Mouse (Mus musculus): ENCODE measurements around the gene Gm10260. TPM values are rescaled to one million over a fixed set of nuclear protein-coding genes. Genes with fewer than 3 reads are reported as not detected.

The Gm10260 gene
- 2.4 and 3.0 TPM in 2 replicates for polyA plus RNA-seq (2016; fragmentation: Nextera tagmentation; extraction: Ambion mirVana)

DNA sequence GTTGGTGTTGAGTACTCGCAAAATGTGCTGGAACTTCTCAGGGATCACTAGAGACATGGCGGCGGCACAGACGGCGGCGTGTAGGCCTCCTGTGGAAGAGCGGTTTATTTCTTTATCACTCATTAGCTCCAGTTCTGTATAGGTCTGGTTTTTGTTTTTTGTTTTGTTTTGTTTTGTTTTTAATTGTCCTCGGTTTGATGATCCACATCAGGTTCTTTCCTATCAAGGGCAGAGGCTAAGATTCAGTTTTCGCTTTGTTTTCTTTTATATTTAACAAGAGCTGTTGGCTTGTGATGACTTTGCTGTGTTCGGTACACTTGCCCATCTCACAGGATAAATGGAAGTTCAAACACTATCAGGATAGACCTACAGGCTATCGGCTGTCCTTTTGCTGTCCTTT, at the start of gene Gm10260:
Gm10260 (minus strand) TSS at position 101 of the 400 bp plus-strand sequence.
- Histone ChIP-seq H3K4me2 (no peak within 1 kb of the TSS), H3K4me1 (peaks cover 26% of the 10 kb centered on the region), H3K27me3 (no peaks in the 10 kb centered on the region), H3K27ac (no peak within 1 kb of the TSS), H3K36me3 (replicated peaks) (no peaks in the 10 kb centered on the region), H3K9ac (no peak within 1 kb of the TSS), H3K9me3 (no peaks in the 10 kb centered on the region), H3K4me3 (replicated peaks) (no peak within 1 kb of the TSS)
- no peak for ATAC-seq (ENCODE audit: low FRiP score)
- WGBS: 97% methylated on average over 11 of the region's 11 CpGs

DNA sequence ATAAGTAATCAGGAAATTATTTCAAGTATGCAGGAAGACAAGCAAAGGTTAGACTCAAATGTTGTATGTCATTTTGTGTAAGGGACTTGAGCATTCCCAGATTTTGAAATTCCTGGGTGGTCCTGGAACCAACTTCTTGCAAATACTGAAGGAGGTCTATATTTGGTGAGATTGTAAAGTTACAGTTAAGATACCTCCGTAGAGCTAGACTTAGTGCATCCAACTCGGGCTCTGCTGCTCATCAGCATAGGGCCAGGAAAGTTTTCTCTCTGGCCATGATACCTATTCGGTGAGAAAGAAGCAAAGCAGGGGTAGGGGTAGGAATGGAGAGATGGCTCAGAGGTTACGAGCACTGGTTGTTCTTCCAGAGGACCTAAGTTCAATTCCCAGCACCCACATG, 49.4 kb upstream of the Gm10260 start:
- Histone ChIP-seq H3K36me3 (replicated peaks) (no peaks in the 10 kb centered on the region), H3K9ac (no peak overlapping the region), H3K9me3 (no peaks in the 10 kb centered on the region), H3K27ac (no peak overlapping the region), H3K4me3 (replicated peaks) (no peak overlapping the region), H3K27me3 (peaks cover 2% of the 10 kb centered on the region; the same call in 1 of the 2 replicates), H3K4me1 (no peaks in the 10 kb centered on the region), H3K4me2 (no peak overlapping the region)
- WGBS: 95% methylated on average over 4 of the region's 4 CpGs
- no peak for ATAC-seq (ENCODE audit: low FRiP score)

DNA sequence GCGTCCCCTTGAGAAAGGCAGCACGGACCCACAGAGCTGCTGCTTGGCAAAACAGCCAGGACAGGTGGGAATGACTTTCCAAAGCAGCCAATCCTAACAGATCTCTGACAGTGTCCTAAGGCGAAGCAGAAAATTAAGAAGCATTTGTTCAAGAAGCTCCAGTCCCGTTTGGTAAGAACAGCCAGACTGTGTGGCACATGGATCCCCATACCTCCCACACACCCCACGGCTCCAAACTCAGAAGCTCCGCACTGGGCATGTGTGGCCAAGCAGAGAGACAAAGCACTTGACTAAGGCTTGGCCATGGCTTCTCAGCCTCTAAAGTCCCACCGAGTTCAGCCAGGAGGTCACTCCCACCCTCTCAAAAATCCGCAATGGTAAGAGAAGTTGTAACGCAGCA, 45.5 kb upstream of the Gm10260 start:
- Histone ChIP-seq H3K9ac (no peak overlapping the region), H3K4me2 (no peak overlapping the region), H3K4me1 (peaks cover 4% of the 10 kb centered on the region; the same call in 1 of the 2 replicates), H3K9me3 (no peaks in the 10 kb centered on the region), H3K4me3 (replicated peaks) (no peak overlapping the region), H3K27ac (no peak overlapping the region), H3K27me3 (no peaks in the 10 kb centered on the region), H3K36me3 (replicated peaks) (no peaks in the 10 kb centered on the region)
- 92% methylated on average over 9 of the region's 9 CpGs for WGBS
- no peak for ATAC-seq (ENCODE audit: low FRiP score)

DNA sequence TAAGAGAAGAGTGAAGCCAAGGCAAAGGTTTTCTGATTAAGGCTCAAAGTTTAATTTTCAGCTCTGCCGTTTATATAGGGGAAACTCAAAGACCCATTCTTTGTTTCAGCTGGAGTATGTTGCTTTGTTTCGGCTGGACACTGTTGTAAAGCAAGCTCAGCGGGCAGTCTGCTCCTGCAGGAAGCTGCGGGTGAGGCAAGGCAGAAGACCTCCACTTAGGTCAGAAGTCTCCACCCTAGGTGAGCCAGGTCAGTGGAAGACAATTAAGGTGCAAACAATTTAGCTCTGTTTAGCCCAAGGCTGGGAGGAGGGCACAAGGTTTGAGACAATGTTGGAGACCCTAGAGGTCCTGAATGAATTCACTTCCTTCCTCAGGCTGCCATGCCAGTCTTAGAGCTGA, 42.0 kb upstream of the Gm10260 start:
- 30% methylated on average over 4 of the region's 4 CpGs for WGBS
- H3K36me3 ChIP-seq (replicated peaks): no peaks in the 10 kb centered on the region
- H3K4me3 ChIP-seq (replicated peaks): no peak overlapping the region
- ATAC-seq (ENCODE audit: low FRiP score): no peak
- H3K4me2 ChIP-seq: no peak overlapping the region
- peaks cover 31% of the 10 kb centered on the region for H3K4me1 ChIP-seq
- no peaks in the 10 kb centered on the region for H3K27me3 ChIP-seq
- H3K9ac ChIP-seq: no peak overlapping the region
- H3K9me3 ChIP-seq: no peaks in the 10 kb centered on the region
- H3K27ac ChIP-seq: no peak overlapping the region

DNA sequence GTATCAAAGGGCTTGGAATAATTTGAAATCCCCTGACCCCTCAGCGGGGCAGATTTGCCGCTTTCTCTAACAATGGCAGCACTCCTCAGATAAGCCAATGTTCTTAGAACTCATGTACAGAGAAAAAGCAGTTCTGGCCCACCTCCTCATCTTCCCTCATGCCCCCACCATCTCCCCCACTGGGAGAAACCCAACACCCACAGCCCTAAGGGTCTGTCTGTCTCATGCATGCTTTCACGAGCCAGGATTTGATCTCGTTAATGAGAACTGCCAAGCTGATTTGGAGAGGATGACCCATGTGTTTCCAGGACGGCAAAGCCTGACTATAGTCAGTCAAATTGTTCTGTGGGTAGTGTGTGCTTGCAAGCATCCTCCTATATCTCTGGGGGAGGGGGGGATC, 37.0 kb upstream of the Gm10260 start:
- peak overlapping the region; percentile 56 for H3K27ac ChIP-seq
- H3K9ac ChIP-seq: no peak overlapping the region
- H3K4me1 ChIP-seq: peaks cover 47% of the 10 kb centered on the region
- peak; percentile 67; the same call in 1 of the 2 replicates for ATAC-seq (ENCODE audit: low FRiP score)
- no peak overlapping the region for H3K4me2 ChIP-seq
- 2% methylated on average over 5 of the region's 5 CpGs for WGBS
- H3K27me3 ChIP-seq: no peaks in the 10 kb centered on the region
- H3K36me3 ChIP-seq (replicated peaks): no peaks in the 10 kb centered on the region
- H3K4me3 ChIP-seq (replicated peaks): no peak overlapping the region
- H3K9me3 ChIP-seq: no peaks in the 10 kb centered on the region

DNA sequence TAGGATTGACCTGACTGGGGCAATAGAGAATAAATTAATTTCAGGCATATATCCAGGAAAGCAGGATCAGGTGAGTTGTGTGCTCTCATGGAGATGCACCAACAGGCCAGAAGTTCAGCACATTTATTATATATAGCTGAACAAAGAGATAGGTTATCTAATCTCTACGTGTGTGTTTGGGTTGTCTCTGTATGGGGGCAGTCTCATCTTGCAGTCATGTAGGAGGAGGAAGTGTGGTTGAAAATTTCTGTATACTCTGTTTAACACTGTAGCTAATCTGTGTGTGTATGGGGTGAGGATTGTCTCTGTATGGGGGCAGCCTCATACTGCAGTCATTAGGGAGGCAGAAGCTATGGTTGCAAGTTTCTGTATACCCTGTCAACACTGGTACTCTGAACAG, 34.3 kb upstream of the Gm10260 start:
- Histone ChIP-seq H3K4me3 (replicated peaks) (no peak overlapping the region), H3K4me2 (no peak overlapping the region), H3K27me3 (no peaks in the 10 kb centered on the region), H3K9ac (no peak overlapping the region), H3K4me1 (peaks cover 39% of the 10 kb centered on the region), H3K27ac (no peak overlapping the region), H3K9me3 (no peaks in the 10 kb centered on the region), H3K36me3 (replicated peaks) (no peaks in the 10 kb centered on the region)
- WGBS: 82% methylated on average over 1 of the region's 1 CpGs
- ATAC-seq (ENCODE audit: low FRiP score): no peak

DNA sequence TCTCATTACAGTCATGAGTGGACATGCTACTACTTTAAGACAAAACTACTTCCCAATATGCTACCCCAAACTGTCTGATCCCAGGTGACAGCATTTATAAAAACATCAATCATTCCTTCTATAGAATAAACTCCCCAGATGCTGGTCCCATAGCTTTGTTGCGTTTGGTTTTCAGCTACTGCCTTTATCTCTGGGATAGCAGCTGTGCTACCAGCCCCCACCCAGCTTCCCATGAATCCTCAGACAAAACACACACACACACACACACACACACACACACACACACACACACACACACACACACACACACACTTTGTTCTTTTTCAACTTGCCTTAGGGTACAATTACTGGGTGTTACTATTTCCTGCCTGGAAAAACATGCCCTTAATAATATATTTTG, 33.5 kb upstream of the Gm10260 start:
- Histone ChIP-seq H3K4me3 (replicated peaks) (no peak overlapping the region), H3K9me3 (no peaks in the 10 kb centered on the region), H3K9ac (no peak overlapping the region), H3K4me1 (peaks cover 38% of the 10 kb centered on the region), H3K27me3 (no peaks in the 10 kb centered on the region), H3K4me2 (no peak overlapping the region), H3K27ac (no peak overlapping the region), H3K36me3 (replicated peaks) (no peaks in the 10 kb centered on the region)
- WGBS: 63% methylated on average over 1 of the region's 1 CpGs
- ATAC-seq (ENCODE audit: low FRiP score): no peak

DNA sequence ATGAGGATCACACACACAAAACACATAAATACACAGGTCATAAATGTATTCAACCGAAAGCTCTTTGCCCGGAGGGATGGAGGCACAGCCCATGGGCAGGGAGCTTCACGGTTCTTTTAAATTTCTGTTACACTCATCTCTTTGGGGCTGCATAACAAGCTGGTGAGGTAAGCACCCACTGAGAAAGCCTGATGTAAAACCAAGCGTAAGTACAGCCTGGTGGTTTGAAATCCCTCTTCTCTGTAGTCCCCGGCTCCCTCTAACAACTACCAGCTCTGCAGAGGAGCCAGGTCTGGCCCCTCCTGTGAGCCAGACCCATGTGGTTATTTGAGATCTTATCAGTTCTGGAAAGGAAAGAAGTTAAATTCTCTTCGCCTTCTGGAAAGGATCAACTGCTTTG, 31.2 kb upstream of the Gm10260 start:
- peak; percentile 49; the same call in 1 of the 2 replicates for ATAC-seq (ENCODE audit: low FRiP score)
- H3K4me2 ChIP-seq: no peak overlapping the region
- peaks cover 18% of the 10 kb centered on the region for H3K4me1 ChIP-seq
- H3K9me3 ChIP-seq: no peaks in the 10 kb centered on the region
- H3K4me3 ChIP-seq (replicated peaks): no peak overlapping the region
- H3K36me3 ChIP-seq (replicated peaks): no peaks in the 10 kb centered on the region
- no peaks in the 10 kb centered on the region for H3K27me3 ChIP-seq
- 71% methylated on average over 6 of the region's 6 CpGs for WGBS
- no peak overlapping the region for H3K27ac ChIP-seq
- no peak overlapping the region for H3K9ac ChIP-seq

DNA sequence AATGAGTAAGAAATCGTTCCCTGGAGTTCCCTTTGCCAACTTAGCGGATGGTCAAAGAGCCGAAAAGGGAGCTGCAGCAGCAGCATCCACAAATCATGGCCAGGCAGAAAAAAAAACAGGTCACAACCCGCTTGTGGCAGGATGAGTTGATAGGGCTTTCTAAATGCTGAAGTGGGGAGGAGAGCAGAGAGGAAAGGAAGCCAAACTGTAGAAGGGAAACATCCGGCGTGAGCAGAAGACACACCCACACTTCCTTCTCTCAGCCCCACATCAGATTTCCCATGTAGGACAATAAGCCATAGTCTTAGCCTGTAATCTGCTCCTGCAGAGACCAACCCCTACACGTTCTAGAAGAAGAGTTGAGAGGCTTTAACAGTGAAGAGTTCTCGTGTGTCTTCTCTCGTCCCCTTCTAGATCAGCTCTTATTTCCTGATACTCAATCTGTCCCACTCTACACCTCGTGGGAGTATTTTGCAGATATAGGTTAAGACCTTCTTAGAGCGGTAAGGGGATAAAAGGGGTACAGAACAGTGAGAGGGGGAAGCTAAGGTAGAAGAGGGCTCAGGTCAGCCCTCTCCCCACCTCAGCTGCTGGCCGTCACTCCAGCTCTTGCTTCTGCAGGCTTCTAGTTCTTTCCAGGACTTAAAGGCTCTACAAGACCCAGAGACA, 29.5 kb upstream of the Gm10260 start:
- 87% methylated on average over 12 of the region's 12 CpGs for WGBS
- no peak for ATAC-seq (ENCODE audit: low FRiP score)

DNA sequence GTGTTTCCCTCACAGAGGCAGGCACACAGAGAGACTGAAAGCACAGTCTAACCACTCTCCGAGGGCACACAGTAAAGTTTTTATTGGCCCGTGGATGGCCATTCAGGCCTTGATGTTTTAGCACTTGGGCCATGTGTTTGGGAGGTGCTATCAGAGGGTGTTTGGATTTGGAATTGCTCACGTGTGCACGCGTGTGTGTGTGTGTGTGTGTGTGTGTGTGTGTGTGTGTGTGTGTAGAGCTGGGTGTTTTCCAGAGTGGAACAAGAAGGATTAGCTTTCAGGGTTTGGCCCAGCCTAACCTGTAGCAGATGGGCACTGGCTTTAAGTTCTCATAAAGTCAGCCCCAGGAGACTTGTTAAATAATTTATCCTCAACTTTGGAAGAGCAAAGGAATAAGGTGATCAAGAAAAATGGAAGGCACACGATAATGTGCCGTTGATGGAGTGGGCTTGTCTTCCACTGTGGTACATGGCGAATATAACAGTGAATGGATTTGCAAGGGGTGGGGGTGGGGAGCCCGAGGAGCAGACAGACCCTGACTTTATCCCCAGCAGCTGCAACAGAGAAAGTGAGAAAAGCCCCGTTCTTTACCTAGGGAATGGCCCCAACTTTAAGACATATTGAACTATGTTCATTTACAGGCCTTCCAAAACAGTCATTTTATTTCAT, 24.9 kb upstream of the Gm10260 start:
- H3K4me2 ChIP-seq: no peak overlapping the region
- no peak overlapping the region for H3K27ac ChIP-seq
- no peak overlapping the region for H3K9ac ChIP-seq
- H3K36me3 ChIP-seq (replicated peaks): no peaks in the 10 kb centered on the region
- ATAC-seq (ENCODE audit: low FRiP score): no peak
- H3K9me3 ChIP-seq: no peaks in the 10 kb centered on the region
- no peak overlapping the region for H3K4me3 ChIP-seq (replicated peaks)
- H3K4me1 ChIP-seq: peaks cover 14% of the 10 kb centered on the region
- WGBS: 75% methylated on average over 10 of the region's 10 CpGs
- no peaks in the 10 kb centered on the region for H3K27me3 ChIP-seq

More for the DNA sequence above, 29.5 kb upstream of the Gm10260 start:
- H3K4me2 ChIP-seq: no peak overlapping the region
- no peak overlapping the region for H3K4me3 ChIP-seq (replicated peaks)
- peaks cover 18% of the 10 kb centered on the region; the same call in 1 of the 2 replicates for H3K4me1 ChIP-seq
- H3K27me3 ChIP-seq: no peaks in the 10 kb centered on the region
- no peaks in the 10 kb centered on the region for H3K36me3 ChIP-seq (replicated peaks)
- no peaks in the 10 kb centered on the region for H3K9me3 ChIP-seq
- H3K9ac ChIP-seq: no peak overlapping the region
- H3K27ac ChIP-seq: no peak overlapping the region

DNA sequence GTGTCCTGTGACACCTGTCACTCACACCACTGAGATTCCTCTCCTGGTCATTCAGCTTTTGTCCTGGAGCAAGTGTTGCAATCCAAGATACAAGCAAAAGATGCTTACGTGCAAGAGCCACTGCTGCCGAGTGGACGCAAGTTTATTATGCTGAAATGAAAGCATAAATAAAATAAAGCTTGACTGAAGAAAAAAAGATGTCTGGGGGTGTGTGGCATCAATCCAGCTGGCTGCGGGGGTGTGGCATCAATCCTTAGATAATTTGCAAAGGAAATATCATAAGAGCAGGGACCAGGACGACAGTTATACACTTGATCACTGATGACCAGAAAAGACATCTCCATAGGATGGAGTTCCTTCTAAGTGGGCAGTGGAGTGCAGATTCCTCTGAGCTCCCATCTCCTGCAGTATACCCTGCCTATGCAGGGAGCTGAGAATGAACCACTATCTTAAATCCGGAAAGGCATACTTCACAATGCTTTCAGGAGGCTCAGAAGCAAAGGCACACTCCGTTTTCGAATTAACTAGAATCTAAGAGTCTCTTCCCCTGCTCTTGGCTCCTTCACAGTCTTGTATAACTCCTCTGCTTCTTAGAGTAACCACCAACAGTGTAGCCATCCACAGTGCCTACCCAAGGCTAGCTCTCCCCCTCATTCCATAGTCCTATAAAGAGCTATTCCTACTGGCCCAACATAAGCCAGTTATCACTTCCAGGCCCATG, 23.2 kb upstream of the Gm10260 start:
- Histone ChIP-seq H3K4me2 (no peak overlapping the region), H3K9me3 (no peaks in the 10 kb centered on the region), H3K27ac (no peak overlapping the region), H3K4me1 (peaks cover 14% of the 10 kb centered on the region), H3K4me3 (replicated peaks) (no peak overlapping the region), H3K27me3 (no peaks in the 10 kb centered on the region), H3K9ac (no peak overlapping the region), H3K36me3 (replicated peaks) (no peaks in the 10 kb centered on the region)
- ATAC-seq (ENCODE audit: low FRiP score): no peak
- 86% methylated on average over 8 of the region's 8 CpGs for WGBS

DNA sequence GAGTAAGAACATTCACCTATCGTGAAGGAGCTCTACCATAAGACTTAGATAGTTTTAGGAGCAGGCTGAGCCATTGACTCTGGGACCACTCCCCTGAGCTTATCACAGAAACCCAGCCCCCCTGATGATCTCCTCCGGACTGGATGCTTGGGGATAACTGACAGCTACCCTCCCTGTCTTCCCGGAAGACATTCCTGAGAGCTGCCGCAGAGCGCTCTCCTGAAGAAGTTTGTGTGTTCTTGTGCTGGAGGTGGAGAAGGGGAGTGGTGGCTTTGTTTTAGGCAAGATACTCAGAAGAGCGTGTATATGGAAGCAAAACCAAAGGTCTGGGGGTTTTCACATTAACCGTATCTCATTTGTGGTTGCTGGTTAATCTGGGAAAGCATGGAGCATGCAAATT, 21.6 kb upstream of the Gm10260 start:
- no peaks in the 10 kb centered on the region for H3K9me3 ChIP-seq
- peaks cover 14% of the 10 kb centered on the region for H3K4me1 ChIP-seq
- no peak for ATAC-seq (ENCODE audit: low FRiP score)
- 45% methylated on average over 7 of the region's 7 CpGs for WGBS
- H3K9ac ChIP-seq: no peak overlapping the region
- H3K4me3 ChIP-seq (replicated peaks): no peak overlapping the region
- no peak overlapping the region for H3K27ac ChIP-seq
- H3K36me3 ChIP-seq (replicated peaks): no peaks in the 10 kb centered on the region
- no peak overlapping the region for H3K4me2 ChIP-seq
- no peaks in the 10 kb centered on the region for H3K27me3 ChIP-seq

Measured in forebrain, embryonic 12.5 days (tissue).